Mouse (Mus musculus): ENCODE results near the gene Gm45716. TPM values are rescaled to one million over a fixed set of nuclear protein-coding genes. Genes with fewer than 3 reads are reported as not detected.
A peak's percentile ranks its signal among the peaks of the same experiment; 100 is the strongest.

The Gm45716 gene
- polyA plus RNA-seq, 1 experiment from 2014 or later: 0.59 TPM

DNA sequence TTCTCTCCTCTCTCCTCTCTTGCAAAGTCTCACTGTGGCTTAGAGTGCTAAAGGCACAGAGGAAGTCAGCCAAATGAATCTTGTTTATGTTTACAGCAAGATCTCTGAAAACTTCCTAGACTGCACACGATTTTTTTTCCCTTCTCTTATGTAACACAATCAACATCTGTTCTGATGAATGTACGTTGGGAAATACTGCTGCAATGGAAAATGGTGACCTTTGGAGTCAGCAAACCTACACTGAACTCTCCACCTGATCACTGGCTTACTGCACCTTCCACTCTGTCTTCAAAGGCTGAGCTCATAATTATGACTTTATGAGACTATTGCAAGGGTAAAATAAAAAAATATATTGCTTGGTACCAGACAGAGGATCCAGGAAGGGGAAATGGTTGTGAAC is 44.1 kb downstream of the Gm45716 start:
- no peaks in the 10 kb centered on the region for H3K27me3 ChIP-seq
- CTCF ChIA-PET: interaction anchor here (1.3 to 1.9 kb wide), 2 partner anchors 8 to 44 kb away, joined by 3 to 7 read pairs; partner anchors contain the start of gene Gm45716
- no peak for ATAC-seq
- in situ Hi-C loops (cut with MboI; ENCODE audit: low pct_unique_long_range_greater_than_20kb): no loop called here
- DNase-seq (ENCODE audit: low read depth, low spot score): no peak
- TF ChIP-seq CTCF (IDR thresholded peaks at IDR 0.05): no peak
- POLR2A ChIA-PET: no interaction called here

DNA sequence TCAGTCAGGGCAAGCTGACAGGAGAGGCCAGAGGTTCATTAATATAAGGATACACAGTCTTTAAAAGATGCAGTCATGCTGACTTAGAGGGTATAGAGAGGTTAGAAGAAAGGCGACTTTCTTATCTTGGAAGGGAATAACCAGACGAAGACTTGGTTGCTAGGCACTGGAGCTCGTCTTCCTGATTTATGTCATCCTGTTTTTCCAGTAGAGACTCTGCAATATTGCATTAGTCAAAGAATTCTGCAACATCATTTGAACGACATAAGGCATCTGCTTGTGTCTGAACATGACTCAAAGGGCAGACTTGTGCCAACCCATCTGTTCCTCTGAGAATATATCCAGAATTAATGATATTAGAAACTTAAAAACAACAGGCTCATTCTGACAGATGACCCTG is 45.2 kb downstream of the Gm45716 start:
- ChIA-PET CTCF (interaction anchor here (1.5 to 2.1 kb wide), 3 partner anchors 9 to 50 kb away, joined by 4 to 7 read pairs (median 5); no protein-coding TSS in a partner anchor), POLR2A (interaction anchor here (0.6 kb wide), 1 partner anchor 157 kb away, joined by 4 read pairs; no protein-coding TSS in a partner anchor)
- peak; percentile 32 for ATAC-seq
- no peak for TF ChIP-seq CTCF (IDR thresholded peaks at IDR 0.05)
- no peaks in the 10 kb centered on the region for H3K27me3 ChIP-seq
- no peak for DNase-seq (ENCODE audit: low read depth, low spot score)
- in situ Hi-C loops (cut with MboI; ENCODE audit: low pct_unique_long_range_greater_than_20kb): no loop called here

DNA sequence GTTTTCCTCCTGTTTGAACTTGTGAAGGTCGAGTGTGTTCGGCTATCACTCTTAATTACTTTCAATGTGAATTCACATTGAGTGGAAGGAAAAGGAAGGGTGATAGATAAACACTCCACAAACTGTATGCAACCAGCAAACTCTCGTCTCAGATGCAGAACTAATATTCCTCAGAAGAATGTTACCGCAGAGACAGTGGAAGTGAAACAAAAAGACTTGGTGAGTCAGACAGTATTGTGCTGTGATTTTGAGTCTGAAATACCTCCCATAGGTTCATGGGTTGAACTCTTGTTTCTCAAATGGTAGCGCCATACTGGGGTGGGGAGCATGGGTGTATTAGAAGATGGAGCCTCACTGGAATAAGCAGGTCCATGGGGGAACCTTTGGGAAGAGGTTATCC is 47.7 kb downstream of the Gm45716 start:
- H3K27me3 ChIP-seq: no peaks in the 10 kb centered on the region
- CTCF ChIA-PET: interaction anchor here (0.9 kb wide), 1 partner anchor 22 kb away, joined by 3 read pairs; no protein-coding TSS in a partner anchor
- in situ Hi-C loops (cut with MboI; ENCODE audit: low pct_unique_long_range_greater_than_20kb): no loop called here
- POLR2A ChIA-PET: no interaction called here
- ATAC-seq (no peak), DNase-seq (ENCODE audit: low read depth, low spot score) (no peak)
- no peak for TF ChIP-seq CTCF (IDR thresholded peaks at IDR 0.05)

DNA sequence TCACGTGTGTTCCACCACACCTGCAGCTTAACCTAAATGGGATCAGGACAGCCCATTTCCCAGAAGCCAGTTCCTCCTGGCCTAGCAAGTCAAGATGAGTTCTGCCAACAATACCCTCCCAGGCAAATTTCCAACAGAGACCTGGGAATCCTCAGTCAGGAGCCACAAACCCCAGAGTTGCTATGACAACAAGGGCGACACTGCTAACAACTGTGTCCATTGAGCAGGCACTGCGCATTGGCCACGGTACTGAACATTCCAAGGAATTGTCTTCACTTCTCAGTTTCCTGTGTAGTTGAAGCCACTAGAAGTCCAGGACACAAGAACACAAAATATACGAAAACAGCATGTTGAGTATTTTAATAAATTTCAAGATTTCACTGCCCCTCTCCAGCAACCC is 50.1 kb downstream of the Gm45716 start:
- POLR2A ChIA-PET: no interaction called here
- DNase-seq (ENCODE audit: low read depth, low spot score): no peak
- CTCF ChIA-PET: no interaction called here
- TF ChIP-seq CTCF (IDR thresholded peaks at IDR 0.05): no peak
- no peak for ATAC-seq
- in situ Hi-C loops (cut with MboI; ENCODE audit: low pct_unique_long_range_greater_than_20kb): no loop called here
- H3K27me3 ChIP-seq: no peaks in the 10 kb centered on the region

DNA sequence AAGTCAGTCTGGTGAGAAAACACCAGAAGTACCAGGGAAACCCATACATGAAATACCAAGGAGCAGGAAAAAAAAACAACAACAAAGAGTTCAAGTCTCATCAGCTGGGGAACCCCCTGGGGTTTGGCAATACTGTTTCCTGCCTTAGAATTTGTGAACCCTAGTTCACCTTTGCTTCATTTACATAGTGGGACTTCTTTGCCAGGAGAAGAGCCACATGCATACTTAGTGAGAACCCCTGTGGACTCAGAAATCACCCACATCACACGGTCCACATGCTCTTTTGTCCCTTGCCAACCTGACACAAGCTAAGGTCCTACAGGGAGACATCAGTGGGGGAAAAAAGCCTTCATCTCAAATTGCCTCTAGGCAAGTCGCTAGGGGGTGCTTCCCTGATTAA is 51.2 kb downstream of the Gm45716 start:
- no peak for TF ChIP-seq CTCF (IDR thresholded peaks at IDR 0.05)
- no peak for DNase-seq (ENCODE audit: low read depth, low spot score)
- no peaks in the 10 kb centered on the region for H3K27me3 ChIP-seq
- ChIA-PET POLR2A (interaction anchor here (1.2 kb wide), 1 partner anchor 11 kb away, joined by 3 read pairs; no protein-coding TSS in a partner anchor), CTCF (interaction anchor here (3.1 kb wide), 1 partner anchor 10 kb away, joined by 9 read pairs; no protein-coding TSS in a partner anchor)
- in situ Hi-C loops (cut with MboI; ENCODE audit: low pct_unique_long_range_greater_than_20kb): no loop called here
- ATAC-seq: no peak

DNA sequence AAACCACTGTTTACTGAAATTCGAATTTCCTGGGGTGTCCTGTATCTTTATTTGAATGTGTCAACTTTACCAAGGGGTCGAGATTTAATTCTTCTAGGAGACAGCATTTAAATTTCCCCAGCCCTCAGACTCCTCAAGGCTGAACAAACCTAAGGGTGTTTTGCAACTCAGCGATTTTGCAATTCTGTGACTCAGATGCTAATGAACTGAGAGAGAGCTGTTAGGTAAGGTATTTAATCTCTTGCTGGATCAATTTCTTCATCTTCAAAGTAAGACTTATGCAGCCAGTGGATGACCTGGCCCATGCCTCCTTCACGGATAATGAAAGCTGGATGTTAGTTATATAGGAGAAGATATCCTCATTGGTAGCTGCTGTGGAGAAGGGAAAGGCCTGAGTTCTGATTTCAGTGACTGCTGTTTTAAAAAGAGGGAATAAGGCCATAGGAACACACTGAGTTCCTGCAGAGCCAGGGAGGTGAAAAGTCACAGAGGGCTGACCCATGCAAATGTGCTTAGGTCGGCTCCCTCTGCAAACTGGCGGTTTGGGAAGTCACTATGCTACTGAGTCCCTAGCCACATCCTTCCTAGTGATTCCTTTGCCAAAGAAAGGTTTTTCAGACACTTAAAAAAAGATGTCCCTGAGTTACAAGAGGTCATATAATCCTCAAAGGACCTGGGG is 53.3 kb downstream of the Gm45716 start:
- no peak for TF ChIP-seq CTCF (IDR thresholded peaks at IDR 0.05)
- ChIA-PET POLR2A (no interaction called here), CTCF (interaction anchor here (1.4 to 3.1 kb wide), 2 partner anchors 13 to 16 kb away, joined by 3 to 9 read pairs; no protein-coding TSS in a partner anchor)
- in situ Hi-C loops (cut with MboI; ENCODE audit: low pct_unique_long_range_greater_than_20kb): no loop called here
- ATAC-seq: peak; percentile 86
- no peaks in the 10 kb centered on the region for H3K27me3 ChIP-seq
- DNase-seq (ENCODE audit: low read depth, low spot score): no peak

DNA sequence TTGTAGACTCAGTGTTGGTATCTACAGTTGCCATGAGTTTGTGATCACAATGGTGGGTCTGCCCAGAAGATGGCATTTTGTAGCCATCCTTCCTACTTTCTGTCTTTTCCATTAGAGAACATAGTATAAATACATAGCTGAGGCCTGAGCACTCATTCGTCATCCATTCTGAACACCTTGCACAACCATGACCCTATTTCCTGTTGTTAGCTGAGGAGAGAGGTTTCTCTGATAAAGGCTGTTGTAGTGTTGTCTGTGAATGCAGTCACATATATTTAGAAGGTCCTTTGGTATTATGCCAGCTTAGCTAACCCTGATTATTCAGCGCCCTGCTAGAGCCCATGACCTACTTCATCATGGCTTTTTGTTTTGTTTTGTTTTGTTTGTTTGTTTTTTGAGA is 54.4 kb downstream of the Gm45716 start:
- no peak for ATAC-seq
- TF ChIP-seq CTCF (IDR thresholded peaks at IDR 0.05): no peak
- DNase-seq (ENCODE audit: low read depth, low spot score): no peak
- in situ Hi-C loops (cut with MboI; ENCODE audit: low pct_unique_long_range_greater_than_20kb): no loop called here
- CTCF ChIA-PET: interaction anchor here (1.0 kb wide), 1 partner anchor 18 kb away, joined by 3 read pairs; no protein-coding TSS in a partner anchor
- no peaks in the 10 kb centered on the region for H3K27me3 ChIP-seq
- POLR2A ChIA-PET: no interaction called here

DNA sequence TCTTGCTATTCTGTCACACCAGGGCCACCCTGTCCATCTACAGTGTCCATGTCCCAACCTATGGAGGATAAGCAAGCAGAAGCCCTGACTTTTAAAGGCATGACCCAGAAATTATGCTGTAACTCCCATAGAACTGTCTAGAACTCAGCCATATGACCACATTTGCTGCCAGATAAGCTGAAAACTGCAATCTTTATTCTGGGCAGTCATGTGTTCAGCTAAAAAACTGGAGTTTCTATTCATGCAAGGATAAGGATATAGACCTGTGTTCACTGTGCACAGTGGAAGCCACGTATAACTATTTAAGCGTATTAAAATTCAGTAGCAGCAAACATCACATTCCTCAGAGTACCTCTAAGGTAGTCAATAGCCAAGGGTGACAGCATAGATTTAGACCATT is 55.8 kb downstream of the Gm45716 start:
- in situ Hi-C loops (cut with MboI; ENCODE audit: low pct_unique_long_range_greater_than_20kb): no loop called here
- ATAC-seq (no peak), DNase-seq (ENCODE audit: low read depth, low spot score) (no peak)
- CTCF ChIA-PET: no interaction called here
- no peaks in the 10 kb centered on the region for H3K27me3 ChIP-seq
- POLR2A ChIA-PET: interaction anchor here (0.5 kb wide), 1 partner anchor 48 kb away, joined by 6 read pairs; no protein-coding TSS in a partner anchor
- TF ChIP-seq CTCF (IDR thresholded peaks at IDR 0.05): no peak

DNA sequence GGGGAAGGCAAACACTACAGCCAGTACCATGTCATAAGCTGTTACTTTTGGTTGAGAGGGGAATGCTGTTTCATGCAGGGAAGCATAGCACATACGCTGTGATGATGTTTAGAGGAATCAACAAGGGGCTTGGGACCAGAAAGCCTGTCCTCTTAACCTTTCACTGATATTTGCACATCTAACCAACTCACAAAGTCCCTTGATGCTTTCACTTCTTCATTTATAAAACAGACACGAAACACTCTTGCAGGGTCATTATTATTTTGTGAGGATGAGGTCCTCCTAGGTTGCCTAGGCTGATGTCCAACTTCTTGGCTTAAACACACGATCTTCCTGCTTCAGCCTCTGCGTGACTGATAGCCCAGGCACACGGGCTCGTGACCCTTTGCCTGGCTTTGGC is 58.1 kb downstream of the Gm45716 start:
- CTCF ChIA-PET: no interaction called here
- TF ChIP-seq CTCF (IDR thresholded peaks at IDR 0.05): no peak
- no peaks in the 10 kb centered on the region for H3K27me3 ChIP-seq
- ATAC-seq (no peak), DNase-seq (ENCODE audit: low read depth, low spot score) (no peak)
- POLR2A ChIA-PET: no interaction called here
- in situ Hi-C loops (cut with MboI; ENCODE audit: low pct_unique_long_range_greater_than_20kb): no loop called here

DNA sequence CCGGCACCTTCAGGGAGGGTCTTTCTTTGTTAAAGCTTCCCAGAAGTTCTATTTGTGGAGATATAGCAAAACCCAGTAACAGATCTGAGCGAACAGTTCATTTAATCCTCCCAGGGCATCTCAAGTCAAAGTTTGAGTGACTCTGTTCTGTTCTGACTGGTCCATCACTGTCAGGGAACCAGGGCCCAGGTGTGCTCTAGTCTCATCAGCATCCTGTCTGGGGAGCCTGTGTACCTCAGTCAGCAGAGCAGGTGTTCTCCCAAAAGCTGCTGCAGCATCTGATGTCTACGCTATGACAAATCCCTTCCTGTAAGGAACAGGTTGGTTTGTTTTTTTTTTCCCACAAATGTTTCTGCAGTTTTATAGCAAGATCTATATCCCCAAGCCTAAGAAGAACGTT is 59.2 kb downstream of the Gm45716 start:
- CTCF ChIA-PET: no interaction called here
- ATAC-seq: no peak

DNA sequence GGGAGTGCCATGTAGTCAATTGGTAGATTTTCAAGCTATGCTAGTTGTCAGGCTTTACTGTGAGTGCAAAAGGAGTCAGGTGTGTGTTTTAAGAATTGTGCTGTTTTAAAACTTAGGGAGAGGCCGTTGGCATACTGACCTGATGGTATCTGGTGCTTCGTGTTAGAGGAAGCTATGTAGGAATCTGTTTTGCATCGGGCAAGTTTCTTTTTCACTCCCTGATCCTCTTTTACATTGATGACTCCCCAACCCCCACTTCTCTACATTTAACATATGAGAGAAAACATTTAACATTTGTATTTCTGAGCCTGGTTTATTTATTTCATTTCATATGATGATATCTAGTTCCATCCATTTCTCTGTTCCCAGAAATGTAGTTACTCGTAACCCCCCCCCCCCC is 60.3 kb downstream of the Gm45716 start:
- H3K27me3 ChIP-seq: no peaks in the 10 kb centered on the region
- no peak for TF ChIP-seq CTCF (IDR thresholded peaks at IDR 0.05)
- in situ Hi-C loops (cut with MboI; ENCODE audit: low pct_unique_long_range_greater_than_20kb): no loop called here
- DNase-seq (ENCODE audit: low read depth, low spot score): no peak
- ATAC-seq: no peak
- ChIA-PET POLR2A (no interaction called here), CTCF (interaction anchor here (1.2 kb wide), 1 partner anchor 9 kb away, joined by 5 read pairs; no protein-coding TSS in a partner anchor)

More for the DNA sequence above, 59.2 kb downstream of the Gm45716 start:
- no peak for TF ChIP-seq CTCF (IDR thresholded peaks at IDR 0.05)
- DNase-seq (ENCODE audit: low read depth, low spot score): no peak
- POLR2A ChIA-PET: no interaction called here
- in situ Hi-C loops (cut with MboI; ENCODE audit: low pct_unique_long_range_greater_than_20kb): no loop called here
- H3K27me3 ChIP-seq: no peaks in the 10 kb centered on the region
